Mouse (Mus musculus) WW6 (cell line): ENCODE measurements at regions not wholly inside any gene's neighbourhood (a gene's known extent, or its start where the extent isn't known, plus 50 kb on each side); places are given as distances from the start of the nearest gene placed in this dataset.
A peak's percentile ranks its signal among the peaks of the same experiment; 100 is the strongest.

Source experiments
- DNase-seq: peaks from one replicate; pipeline ENCODE4 v3.0.0-alpha.2; 2013; ENCODE audit warnings: low read depth, low spot score

GRCm38 (mm10) chr12:77776755-77777154 lies 417.3 kb upstream of the Gm6657 start:
- no peak for DNase-seq

DNA sequence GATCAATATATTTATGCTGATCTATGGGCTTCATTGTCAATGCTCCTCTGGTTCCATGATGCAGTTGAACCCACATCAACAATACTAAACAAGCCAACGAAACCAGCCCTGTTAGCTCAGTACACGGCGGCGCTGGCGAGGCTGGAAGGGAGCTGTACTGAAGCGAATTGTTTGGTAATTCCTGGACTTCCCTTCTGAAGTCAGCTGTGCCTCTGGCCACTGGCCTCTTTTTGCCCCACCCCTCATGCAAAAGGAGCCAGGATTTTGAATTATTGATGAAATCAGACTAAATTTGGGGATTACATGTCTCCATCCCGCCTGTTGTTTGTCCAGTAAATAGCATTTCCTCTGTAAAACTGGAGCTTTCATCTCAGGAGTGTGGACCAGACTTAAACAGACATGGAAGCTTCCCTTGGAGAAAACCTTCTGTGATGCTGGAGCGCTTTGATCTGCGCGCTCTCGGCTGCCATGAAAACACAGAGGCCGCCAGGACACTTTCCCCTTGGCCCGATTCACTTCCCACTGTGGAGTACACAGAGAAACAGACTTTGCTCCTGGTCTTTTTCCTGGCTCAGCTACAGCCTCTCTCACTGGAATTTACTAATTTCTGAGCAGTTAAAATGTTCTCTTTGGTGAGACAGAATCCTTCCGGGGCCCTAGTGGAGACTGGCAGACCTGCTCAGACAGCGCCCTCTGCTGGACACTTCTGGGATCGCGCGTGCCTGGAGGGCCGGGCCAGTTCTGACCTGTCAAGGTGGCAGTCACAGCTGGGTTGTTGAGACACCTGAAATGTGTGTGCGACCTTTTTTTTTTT lies 412.9 kb upstream of the Gm6657 start:
- DNase-seq = peak; percentile 40

GRCm38 (mm10) chr12:77783909-77784308 lies 410.1 kb upstream of the Gm6657 start:
- no peak for DNase-seq

DNA sequence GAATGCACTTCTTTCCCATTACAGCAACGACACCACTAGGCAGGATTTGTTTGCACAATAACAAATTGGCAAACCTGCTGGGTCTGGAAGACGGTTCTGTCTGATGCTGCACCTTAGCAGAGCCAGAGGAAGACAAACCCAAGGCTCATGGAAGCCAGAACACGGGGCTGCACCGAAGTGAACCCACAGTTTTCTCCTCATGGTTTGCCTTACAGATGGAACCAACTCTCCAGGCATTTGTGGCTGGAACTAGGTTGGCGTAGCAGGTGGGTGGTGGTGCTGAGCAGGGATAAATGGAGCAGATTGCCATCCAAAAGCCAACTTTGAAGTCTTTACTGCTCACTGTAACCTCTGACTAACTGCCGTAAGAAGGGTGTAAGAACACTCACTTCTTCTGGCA lies 408.4 kb upstream of the Gm6657 start:
- DNase-seq = no peak

- DNase-seq = no peak
These were observed 407.4 kb upstream of the Gm6657 start for GRCm38 (mm10) chr12:77786678-77787077.

DNA sequence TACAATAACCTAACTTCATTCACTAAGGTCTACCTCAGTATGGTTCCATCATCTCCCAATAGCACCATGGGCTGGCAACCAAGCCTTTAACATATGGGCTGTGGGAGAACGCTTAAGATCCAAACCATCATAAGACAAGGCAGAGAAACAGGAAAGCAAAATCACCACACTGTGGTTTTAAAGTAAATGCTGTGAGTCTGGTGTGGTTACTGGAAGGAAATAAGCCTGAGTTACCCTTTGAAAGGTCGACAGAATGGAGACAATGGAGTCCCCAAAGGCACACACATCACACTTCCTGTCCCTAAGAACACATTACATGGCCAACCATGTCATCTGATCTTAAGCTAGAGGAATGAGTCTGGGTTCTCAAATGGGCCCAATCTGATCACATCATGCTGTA lies 405.8 kb upstream of the Gm6657 start:
- DNase-seq = no peak

DNA sequence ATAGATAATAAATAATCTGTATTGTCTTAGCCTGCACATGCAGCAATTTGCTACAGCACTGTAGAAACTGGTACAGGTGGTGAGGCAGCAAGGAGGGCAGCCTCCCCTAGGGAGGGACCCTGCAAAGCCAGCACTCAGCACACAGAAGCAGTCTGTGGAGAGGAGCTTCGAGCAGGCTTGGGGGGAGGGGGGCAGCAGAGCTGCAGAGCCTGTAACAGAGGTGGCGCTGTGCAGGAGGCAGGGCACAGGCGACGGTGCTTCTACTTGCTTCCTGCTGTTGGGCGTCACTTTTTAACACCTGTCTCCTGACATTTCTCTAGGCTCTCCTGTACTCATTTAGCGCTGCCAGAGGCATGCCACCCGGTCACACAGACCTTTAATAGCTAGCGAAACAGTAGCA lies 404.6 kb upstream of the Gm6657 start:
- DNase-seq = peak; percentile 18

DNA sequence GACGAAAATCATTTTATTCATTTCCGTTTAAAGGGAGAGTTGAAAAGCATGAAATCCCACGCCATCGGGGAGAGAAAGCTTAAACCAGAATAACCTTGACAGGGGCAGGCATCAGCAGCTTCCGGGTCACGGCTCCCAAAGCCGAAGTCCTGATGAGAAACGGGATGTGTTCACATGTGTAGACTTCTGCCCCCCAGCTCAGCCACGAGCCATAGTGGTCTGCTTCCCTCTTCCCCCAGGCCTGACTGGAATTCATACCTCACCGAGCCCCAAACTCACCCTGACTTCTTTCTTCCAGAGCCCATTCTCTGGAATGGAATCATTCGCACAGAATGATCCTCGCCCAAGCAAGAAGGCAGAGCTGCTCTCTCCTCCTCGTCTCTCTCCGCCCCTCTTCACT lies 404.2 kb upstream of the Gm6657 start:
- DNase-seq = no peak

DNA sequence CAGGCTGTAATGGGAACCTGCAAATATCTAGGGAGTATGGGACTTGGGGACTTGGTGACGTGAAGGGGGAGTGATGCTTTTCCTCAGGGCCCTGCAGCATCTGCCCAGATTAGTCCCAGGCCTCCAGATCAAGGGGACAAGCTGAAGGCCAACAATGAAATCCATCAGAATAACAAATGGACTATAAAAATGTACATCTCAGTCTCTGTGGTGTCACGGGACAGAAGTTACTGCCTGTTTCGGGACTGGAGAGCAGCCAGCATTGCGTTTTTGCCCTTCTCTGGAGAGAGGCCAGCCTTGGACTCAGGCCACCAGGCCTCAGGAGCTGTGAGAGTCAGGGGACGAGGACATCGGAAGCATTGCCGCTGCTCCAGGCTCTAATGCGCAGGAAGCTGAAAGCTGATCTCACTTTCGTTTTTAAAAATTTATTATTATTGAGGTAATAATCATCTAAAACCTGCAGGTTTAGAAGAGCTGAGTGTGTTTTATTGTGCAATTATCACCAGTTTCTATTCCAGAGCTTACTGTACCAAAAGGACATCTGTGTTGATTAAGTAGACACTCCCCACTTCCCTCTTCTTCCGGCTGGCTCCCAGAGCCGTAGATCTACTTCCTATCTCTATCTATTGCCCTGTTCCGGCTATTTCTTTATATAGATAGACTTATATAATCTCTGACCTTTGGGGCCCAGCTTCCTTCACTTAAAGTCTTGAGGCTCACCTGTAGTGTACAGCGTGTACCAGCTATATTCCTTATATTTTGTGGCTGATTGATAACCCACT lies 403.0 kb upstream of the Gm6657 start:
- no peak for DNase-seq

DNA sequence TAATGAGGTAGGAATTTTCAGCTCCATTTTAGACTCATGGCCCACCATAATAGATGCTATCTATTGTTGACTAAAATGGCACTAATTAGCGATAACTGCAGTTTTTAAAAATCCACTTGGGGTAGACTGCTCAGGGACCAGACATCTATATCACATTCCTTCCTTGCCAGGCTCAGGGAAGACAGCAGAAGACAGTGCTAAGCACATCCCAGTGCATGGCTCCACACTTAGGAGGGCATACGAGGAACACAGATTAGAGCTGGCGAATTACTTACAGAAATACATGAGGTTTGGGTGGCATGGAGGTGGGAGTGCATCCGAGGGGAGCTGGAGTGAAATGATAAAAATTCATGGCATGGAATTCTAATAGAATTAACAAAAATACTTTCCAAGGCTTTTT lies 395.5 kb upstream of the Gm6657 start:
- DNase-seq = no peak

- no peak for DNase-seq
These were observed 394.8 kb upstream of the Gm6657 start for GRCm38 (mm10) chr12:77799134-77799770.

DNA sequence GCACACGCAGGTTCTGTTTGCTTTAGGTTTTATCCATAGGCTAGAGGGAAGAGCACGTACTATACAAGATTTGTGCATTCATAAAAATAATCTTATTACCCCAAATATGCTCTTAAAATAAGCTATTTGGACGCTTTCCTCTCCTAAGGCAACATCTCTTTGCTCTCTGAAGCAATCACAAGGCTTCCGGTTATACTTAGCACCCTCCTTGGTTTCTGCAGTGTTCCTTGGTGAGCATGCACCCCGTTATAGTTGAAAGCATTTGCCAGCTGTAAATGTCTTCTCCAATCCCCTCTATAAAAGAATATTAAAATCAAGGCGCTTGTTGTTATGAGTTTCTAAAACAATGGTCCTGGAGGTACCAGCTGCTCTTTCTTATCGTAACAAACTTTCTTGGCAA lies 386.4 kb upstream of the Gm6657 start:
- DNase-seq = no peak

GRCm38 (mm10) chr12:77811276-77811675 lies 382.8 kb upstream of the Gm6657 start:
- peak; percentile 24 for DNase-seq

DNA sequence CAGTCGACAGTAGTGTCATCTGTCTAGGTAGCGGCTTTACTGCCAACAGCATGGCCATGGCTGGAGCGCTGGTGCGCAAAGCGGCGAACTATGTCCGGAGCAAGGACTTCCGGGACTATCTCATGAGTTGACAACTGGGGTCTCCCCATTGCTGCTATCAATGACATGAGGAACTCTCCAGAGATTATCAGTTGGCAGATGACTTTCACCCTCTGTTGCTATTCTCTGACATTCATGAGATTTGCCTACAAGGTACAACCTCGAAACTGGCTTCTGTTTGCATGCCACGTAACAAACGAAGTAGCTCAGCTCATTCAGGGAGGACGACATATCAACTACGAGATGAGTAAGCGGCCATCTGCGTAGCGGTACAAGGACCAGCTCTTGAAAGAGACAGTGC lies 374.6 kb upstream of the Gm6657 start:
- no peak for DNase-seq

- no peak for DNase-seq
These were observed 370.5 kb upstream of the Gm6657 start for GRCm38 (mm10) chr12:77823381-77824030.

DNA sequence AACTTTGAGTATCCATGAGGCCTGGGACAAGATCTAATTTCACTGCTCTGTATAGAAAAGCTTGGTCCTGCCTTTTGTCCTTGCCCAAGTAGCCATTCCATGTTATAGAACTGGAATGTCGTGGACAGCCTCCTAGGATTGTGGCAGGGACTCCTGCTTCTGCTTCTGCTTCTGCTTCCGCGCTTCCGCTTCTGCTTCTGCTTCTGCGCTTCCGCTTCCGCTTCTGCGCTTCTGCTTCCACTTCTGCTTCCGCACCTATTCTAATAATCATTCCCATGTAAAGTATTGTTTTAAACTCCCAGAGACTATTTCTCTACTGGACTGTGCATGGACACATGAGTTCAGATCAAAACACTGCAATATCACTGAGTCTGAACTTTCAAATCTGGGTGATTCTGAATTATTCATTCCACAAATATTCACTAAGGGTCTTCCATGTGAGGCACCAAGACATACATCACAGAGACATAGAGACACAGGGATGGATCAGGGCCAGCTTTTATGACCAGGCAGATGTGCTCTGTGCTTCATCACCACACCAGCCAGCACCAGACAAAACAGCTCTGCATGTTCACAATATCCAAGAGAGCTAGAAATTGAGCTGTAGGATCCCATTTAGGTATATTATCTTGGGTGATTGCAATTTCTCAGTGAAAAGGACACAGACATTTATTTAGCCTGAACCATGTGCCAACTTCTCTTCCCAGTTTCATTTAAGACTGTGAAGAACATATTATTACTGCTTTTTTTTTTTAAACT lies 360.5 kb upstream of the Gm6657 start:
- DNase-seq = no peak

GRCm38 (mm10) chr12:77834891-77835290 lies 359.2 kb upstream of the Gm6657 start:
- DNase-seq = no peak

GRCm38 (mm10) chr12:77836231-77836630 lies 357.8 kb upstream of the Gm6657 start:
- DNase-seq = no peak

DNA sequence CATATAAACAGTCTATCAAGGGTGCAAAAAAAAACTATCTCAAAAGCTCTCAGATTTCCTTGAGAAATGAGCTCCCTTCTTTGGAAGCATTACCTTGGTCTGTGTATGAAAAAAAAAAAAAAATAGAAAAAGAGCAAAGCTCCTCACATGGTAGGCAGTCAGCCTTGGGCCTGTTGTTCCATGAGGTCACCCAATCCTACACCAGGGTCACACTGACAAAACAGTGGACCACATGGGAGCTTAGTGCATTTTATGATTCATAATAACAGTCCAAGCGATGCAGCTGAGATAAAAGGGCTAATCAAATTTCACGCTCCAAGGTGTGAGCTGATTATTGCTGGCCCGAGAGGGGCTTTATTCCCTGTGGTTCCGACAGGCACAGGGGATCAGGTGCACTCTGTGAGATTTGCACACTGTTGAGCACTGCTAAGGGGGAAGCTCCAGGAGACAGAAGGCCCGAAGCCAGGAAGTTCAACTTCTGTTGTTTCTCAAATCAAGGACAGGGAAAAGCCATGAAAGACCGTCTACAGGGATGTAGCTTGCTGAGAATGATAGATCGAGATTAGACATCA lies 352.1 kb upstream of the Gm6657 start:
- no peak for DNase-seq

GRCm38 (mm10) chr12:77852595-77853577 lies 341.2 kb upstream of the Gm6657 start:
- DNase-seq = no peak
